Mouse (Mus musculus) kidney, adult 2 months (tissue): ENCODE results near the gene Bdh2.

Source experiments
- CTCF ChIP-seq: fragments of 200-500 bp; conservative IDR thresholded peaks from 2 replicates; pipeline ENCODE4 v1.5.1; 2011; ENCODE audit warnings: low read depth, mild to moderate bottlenecking, control low read depth, low read length, moderate library complexity, mixed read lengths; ENCODE audit not compliant: insufficient read depth, insufficient read length
- POLR2A ChIP-seq: fragments of 200-500 bp; IDR thresholded peaks from one replicate; pipeline ENCODE4 v1.6.1; 2011; ENCODE audit warnings: low read depth, low read length, control low read depth

DNA sequence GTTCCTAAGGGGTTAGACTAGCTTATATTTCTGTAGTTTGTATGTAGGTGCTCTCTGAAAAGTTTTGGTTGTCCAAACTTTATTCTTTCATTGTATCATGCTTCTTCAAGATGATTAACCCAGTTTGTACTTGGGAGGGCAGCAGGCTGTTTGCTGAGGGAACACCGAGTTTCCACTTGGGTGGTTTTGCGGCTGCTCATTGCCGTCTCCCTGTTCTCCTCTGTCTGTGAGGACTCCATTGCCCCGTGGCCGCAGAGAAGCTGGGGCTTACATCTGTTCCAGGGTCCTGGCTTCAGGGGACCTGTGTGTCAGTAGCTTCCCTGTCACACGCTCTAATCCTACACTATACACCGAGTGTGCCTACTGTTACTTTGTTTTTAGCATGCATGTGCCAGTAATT, 20.8 kb upstream of the Bdh2 start:
- TF ChIP-seq POLR2A (no peak), CTCF (no peak)
